Mouse (Mus musculus) gastrocnemius, postnatal 14 days (tissue): Measurements from ENCODE around the gene Gm5294. TPM values are rescaled to one million over a fixed set of nuclear protein-coding genes. Genes with fewer than 3 reads are reported as not detected.

Experiments used
- DNase-seq: peaks from one replicate; pipeline ENCODE4 v3.0.0; 2021; ENCODE audit warnings: mixed read lengths
- intact Hi-C: fragments of 180-260 bp; cut with DNase I; formaldehyde crosslinking; loops from one replicate; pipeline ENCODE4 v1.15.1; 2025; ENCODE audit warnings: low total_unique reads
- long read RNA-seq, 2 experiments: library from polyadenylated mRNA; stranded (forward); transcript quantifications; one replicate each; pipeline ENCODE4 v2.0.0; 2021
- total RNA-seq, 2 experiments: library from RNA; stranded (reverse); gene quantifications; 2 replicates each; pipeline ENCODE4 v1.2.3; 2021

Gm5294 gene
- not detected for total RNA-seq
- long read RNA-seq, experiment 1 = 0 reads
- long read RNA-seq, experiment 2 = 0 reads

DNA sequence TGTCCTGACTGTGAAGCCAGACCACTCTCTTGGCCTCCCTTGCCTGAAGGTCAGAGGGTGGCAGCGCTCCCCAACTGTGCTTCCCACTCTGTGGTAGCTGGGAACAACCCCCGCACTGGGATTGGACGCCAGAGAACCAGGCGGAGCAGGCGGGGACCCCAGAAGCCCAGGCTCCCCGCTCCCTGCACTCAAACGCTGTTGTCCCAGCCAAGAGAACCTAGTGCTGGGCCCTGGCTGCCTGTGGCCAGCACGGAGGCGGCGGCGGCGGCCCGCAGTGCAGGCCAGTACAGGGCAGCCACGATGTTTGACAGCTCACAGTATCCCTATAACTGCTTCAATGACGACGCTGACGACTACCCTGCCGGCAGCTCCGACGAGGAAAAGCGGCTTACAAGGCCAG lies at the start of gene Gm5294:
Gene Gm5294 (plus strand): TSS at position 301 of the 400 bp plus-strand sequence.
- DNase-seq = no peak
- intact Hi-C loops = no loop called here

DNA sequence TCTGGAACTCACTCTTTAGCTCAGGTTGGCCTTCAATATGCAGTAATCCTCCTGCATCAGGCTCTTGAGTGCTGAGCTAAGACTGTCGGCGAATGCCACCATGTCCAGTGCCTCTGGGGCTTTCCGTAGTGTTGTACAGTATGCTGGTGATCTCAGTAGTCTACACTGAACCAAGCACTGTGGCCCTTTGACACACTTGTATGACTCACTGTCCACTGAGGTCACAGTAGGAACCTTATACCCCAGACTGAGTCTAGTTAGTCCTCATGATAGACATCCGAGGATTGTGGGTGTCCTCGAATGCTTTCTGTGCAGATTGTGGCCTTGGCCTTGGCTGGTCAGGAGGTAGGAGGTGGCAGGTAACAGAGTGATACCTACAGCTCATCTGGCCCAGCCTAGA lies 44.8 kb upstream of the Gm5294 start:
- intact Hi-C loops = no loop called here

DNA sequence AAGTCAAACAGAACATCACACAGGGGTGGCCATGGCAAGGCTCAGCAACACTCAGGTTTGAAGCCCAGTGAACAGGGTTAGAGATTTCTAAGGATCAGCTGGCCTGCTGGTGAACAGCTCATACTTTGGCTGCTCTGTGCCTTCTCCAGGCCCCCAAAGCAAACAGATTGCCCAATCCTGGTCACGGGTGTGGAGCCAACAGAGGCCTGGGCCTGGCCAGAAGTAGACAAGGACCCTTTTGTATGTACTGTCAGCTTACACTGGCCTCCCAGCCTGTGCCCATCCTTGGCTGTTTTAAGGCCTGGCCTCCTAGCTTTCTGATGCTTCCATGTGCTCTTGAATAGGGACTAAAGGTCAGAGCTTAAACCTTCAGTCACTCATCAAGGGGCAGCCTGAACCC lies 43.5 kb upstream of the Gm5294 start:
- intact Hi-C loops = no loop called here
- peak; percentile 29 for DNase-seq

More for the DNA sequence above, 44.8 kb upstream of the Gm5294 start:
- DNase-seq = no peak

DNA sequence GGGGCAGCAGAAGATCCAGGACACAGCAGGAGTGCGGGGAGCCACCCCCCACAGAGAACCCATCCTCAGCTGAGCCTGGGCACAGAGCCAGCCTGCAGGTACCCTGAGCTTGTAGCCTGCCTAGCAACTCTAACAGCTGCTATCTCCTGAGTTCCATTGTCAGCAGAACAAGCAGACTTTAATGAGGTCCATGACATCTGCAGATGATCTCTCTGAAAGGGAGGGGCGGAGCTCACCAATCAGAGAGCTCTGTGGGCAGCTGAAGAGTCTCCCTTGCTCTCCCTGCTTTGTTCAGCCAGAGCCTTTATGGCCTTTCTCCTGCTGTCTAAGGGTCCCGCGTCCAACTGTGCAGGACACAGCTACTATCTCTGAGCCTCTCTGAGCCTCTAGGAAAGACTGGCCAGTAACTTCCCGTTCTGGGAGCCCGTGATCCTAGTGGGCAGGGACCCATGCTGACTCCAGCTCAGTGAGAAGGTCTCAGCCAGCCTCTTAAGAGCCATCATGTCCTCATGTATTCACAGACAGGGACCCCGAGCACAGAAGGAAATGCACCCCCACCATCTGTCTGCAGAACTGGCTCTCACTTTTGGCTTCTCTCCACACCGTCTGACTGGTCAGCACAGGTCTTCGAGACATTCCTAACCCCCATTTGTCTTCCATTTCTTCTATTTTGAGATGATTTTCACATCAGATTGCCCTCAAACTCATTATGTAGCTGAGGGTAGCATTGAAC lies 41.0 kb upstream of the Gm5294 start:
- intact Hi-C loops = no loop called here
- DNase-seq = no peak

DNA sequence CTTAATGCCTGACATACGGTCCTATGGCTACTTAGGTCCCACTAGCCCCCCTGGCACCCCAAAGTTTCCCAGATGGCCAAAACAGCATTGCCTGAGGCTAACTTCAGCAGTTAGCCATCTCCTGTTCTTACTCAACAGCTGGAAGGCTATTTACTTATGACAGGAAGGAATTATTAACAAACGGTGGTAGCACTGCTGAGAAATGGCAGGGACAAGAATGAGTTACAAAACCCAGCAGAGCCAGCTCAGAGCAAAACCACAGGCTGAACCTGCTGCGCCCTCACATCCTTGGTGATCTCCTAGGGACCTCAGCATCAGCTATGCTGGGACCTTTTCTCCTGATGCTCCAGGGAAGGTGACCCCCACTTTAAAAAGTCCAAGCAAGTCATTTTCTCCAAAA lies 40.2 kb upstream of the Gm5294 start:
- intact Hi-C loops = no loop called here
- DNase-seq = no peak

DNA sequence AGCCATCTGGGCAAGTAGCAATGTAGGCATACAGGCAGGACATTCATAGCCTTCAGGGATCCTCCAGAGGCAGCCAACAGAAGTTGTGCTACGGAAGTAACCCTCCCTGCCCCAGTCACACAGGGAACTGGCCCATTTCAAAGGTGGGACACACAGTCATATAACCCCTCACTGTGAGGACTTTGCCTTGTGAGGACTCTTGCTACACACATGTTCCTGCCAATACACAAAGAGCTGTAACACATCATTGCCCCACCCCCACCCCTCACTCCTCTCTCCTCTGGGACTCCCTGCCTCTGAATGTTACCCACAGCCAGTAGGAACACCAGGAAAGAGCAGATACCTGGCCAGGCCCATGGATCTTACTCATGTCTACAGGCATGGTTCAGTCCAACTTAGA lies 37.2 kb upstream of the Gm5294 start:
- intact Hi-C loops = no loop called here
- DNase-seq = no peak

DNA sequence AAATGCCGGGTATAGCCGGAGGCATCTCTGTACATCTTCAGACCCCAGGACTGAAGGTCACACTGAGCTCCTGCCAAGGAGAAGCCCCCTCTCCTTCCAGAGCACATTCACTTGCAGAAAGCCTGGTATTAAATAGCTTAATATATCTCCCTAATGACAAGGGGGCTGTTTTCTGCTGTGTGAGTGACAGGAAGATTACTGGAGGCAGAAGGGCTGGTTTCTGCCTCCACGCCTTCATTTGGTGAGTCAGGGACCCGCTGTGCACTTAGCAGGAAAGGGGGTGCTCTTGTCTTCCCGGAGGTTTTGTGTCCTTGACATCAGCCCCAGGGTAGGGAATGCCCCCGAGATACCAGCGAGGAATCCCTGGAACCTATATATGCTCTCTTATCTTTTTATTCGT lies 36.7 kb upstream of the Gm5294 start:
- intact Hi-C loops = no loop called here
- no peak for DNase-seq

DNA sequence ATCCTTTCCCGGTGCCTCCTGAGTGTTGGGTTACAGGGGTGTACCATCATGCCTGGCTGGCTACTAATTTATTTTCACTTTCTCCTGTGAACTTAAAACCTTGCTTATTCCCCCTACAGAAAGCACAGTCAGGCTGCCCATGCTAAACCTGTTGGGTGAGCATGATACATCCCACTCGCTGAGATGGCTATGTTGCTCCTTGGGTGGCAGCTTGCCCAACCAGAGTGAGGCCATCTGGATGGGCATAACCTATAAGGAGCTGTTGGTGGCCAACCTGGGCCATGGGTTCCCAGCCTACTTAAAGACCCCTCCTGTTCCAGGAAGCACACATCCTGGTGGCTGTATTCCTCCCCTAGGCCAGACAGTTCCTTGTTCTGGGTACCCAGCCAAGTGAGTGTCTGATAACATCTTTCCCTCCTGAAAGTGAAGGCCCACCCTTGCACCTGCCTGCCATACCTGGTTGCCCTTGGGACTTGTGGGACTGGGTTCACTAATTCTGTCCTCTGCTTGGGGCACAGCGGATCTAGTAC lies 33.8 kb upstream of the Gm5294 start:
- intact Hi-C loops = no loop called here
- no peak for DNase-seq

DNA sequence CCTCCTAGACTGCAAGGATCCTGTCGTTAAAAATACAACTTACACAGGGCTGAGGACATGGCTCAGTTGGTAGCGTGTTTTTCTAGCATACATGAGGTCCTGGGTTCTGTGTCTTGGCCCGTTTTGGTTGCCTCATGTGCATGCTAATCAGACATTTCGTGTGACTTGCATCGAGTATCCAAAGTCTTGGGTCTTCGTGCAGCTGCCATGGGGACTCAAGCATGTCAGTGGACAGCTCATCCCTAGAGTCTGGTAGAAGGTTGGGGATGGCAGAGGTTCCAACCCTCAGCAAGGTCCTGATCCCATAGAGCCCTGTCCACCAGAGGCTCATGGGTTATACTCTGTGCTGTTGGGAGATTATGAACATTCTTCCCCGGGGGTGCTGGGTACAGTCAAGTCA lies 32.2 kb upstream of the Gm5294 start:
- DNase-seq = no peak
- intact Hi-C loops = no loop called here

DNA sequence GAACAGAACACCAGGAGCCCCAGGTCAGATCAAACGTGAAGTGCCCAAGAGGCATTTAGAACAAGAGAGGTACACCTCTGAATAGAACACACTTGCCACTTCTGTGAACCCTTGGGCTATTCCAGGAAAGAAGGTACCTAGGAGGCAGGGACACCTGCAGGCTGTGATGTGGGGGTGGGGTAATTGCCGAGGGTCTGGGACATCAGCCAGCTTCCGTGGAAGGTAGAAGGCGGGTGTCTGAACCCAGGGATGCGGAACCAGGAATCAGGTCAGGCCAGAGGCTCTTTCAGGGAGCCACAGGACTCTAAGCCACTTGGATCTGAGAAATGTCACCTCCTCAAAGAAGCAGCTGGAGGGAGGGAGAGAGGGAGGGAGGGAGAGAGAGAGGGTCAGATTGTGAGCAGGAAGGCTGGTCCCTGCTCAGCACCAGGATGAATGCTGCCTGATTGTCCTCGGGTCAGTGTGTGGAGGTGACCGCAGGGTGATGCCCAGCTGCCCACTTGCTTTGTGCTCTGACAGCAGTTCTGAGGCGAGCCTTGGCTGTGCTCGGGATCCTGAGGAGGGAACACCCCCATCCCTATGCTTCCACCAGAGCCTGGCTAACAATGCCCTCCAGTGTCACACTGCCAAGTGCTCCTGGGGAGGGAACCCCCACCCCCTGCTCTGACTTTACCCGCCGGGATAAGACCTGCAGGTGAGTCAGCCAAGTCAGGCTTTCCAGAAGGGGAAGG lies 31.2 kb upstream of the Gm5294 start:
- peak; percentile 21 for DNase-seq
- intact Hi-C loops = no loop called here

DNA sequence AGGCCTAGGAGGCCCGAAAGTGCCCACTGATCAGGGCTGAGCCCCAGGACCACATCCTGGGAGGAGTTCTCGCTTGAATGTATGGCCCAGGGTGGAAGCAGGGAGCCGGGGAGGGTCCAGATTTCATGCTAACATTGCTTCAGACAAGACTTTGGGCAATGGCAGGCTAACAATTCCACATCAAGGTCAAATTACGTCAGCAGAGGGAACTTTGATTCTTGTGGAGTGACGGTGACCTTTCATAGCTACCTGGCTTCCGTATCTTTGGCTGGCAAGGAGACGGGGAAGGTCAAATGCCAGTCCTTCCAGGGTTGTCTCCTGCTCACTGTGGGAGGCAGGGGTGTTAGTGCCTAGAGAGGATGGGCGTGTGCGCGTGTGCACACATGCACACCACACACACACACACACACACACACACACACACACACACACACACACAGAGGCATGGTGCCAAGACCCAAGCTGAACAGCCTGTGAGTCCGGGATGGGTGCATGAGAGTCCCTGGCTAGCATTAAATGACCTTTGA lies 28.9 kb upstream of the Gm5294 start:
- intact Hi-C loops = no loop called here
- no peak for DNase-seq

DNA sequence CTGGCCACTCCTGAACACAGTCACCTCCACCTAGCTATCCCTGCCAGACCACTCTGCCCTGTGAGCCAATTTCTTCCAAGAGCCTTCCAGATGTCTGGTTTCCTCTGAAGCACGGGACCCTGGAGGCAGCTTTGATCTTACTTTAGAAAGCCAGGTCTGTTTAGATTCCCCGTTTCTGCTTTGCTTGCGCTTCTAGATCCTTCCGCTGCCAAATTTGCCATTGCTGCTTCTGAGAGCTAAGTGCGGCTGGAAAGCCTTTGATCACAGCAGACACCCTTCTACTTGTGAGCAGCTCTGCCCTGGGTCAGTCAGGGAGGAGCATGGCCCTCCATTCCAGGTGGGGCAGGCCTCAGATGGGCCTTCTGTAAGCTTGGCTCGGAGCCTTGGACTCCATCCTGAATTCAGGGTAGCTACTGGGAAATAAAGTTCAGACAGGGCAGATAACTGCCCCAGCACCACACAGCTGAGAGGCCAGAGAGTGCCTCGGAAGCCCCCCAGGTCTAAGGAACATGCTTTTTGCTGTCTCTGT lies 18.2 kb upstream of the Gm5294 start:
- no peak for DNase-seq
- intact Hi-C loops = no loop called here

DNA sequence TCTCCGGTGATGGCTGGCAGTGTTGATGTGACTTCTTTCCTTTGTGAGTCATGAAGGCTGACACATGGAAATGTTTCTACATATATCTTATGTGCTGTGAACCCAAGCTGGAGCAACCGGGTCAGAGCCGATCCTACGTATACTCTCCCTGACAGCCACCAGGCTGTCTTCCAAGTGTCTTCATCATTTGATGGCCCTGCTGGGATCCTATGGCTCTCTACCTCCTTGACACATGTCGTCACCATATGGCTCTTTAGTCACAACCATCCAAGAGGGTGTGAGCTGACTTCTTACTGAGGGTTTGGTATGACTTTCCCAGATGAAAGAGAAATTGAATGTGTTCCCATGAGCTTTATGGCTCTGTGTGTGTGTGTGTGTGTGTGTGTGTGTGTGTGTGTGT lies 15.6 kb upstream of the Gm5294 start:
- intact Hi-C loops = no loop called here
- no peak for DNase-seq

DNA sequence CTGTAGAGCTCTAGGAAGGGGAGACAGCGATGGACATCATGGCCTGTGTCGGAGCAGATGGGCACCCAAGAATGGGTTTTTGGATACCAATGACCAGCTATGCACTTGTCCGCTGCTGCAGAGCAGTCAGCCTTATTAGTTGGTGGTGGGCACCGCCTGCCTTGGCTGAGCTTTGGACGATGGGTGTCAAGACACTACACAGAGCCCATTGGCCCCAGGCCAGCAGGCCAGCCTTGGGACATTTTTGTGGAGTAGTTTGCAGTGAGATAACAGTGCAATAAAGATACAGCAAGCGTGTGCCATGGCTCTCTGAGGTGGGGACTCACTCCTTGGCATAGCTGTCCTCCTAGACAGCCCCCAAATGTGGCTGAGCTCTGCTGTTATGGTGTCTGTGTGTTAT lies 10.1 kb upstream of the Gm5294 start:
- DNase-seq = no peak

DNA sequence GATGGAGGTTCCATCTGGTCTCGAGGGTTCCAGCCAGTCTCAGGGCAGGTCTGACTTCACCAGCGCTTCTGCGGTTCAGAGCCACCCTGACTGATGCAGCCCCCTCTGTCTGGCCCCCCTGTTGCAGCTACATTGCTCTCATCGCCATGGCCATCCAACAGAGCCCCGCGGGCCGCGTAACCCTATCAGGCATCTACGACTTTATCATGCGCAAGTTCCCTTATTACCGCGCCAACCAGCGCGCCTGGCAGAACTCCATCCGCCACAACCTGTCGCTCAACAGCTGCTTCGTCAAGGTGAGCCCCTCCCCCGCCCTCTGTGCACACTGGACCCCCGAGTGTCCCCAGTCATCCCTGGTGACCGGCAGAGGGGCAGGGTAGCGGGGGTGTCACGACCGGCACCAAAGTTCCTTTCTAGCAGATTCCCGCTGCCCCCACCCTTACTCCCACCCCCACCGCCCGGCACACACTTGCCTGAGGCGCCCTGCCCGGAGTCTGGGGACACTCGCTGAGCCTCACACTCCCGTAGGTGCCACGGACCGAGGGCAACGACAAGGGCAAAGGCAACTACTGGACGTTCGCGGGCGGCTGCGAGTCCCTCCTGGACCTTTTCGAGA lies 945 bp downstream of the Gm5294 start:
- intact Hi-C loops = no loop called here

More for the DNA sequence above, 10.1 kb upstream of the Gm5294 start:
- intact Hi-C loops = no loop called here

DNA sequence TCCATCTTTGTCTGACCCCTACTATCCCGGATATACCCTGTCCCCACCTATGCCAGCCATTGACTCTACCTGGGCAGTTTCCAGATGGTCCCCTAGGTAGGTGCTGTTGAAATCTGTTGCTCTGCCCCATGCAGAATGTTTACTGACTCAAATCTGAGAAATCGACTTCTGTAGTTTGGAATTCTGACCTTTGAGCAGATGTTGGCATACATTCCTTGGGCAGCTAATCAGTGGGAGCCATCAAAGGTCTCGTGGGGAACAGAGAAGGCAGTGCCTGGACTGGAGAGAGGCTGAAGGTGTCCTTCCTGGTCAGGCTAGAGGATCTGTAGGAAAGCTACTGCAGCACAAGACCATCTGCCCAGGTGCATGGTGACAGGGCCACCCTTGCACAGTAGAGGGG lies 5.2 kb downstream of the Gm5294 start:
- DNase-seq = no peak
- intact Hi-C loops = no loop called here

More for the DNA sequence above, 945 bp downstream of the Gm5294 start:
- DNase-seq = no peak

DNA sequence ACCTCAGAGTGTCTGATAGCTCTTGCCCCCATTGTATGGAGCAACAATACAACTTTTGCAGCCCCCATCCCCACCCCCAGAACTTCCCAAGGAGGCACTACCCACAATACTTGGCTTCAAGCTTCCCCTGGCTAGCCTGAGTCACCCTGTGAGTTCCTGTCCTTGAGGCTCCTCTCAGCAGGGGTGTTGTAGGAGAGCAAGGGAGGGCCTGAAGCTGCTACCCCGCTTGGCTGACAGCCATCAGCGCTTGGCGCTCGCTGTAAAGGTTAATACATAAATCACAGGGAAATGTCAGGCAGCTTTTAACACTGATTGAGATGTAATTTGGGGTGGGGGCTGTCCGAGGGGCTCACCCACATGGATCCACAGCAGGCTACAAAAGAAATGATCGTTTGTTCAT lies 13.5 kb downstream of the Gm5294 start:
- intact Hi-C loops = no loop called here
- DNase-seq = no peak

DNA sequence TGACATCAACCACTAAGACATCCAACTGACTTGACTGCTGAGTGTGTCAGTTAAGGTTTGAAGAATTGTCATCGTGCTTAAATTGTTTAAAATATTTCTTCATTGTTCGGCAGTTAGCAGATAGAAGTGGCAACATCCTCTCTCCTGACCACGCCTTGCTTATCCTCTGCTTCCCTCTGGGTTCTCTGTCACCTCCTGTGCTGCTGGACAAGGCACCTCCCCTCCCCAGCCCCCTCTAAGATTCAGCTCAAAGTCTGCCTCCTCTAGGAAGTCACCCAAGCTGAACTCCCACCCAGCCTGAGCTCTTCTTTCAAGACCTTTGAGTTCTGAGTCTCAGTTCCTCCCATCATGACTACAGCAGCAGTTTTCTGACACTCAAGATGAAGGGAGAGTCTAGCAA lies 15.0 kb downstream of the Gm5294 start:
- intact Hi-C loops = no loop called here
- DNase-seq = no peak

DNA sequence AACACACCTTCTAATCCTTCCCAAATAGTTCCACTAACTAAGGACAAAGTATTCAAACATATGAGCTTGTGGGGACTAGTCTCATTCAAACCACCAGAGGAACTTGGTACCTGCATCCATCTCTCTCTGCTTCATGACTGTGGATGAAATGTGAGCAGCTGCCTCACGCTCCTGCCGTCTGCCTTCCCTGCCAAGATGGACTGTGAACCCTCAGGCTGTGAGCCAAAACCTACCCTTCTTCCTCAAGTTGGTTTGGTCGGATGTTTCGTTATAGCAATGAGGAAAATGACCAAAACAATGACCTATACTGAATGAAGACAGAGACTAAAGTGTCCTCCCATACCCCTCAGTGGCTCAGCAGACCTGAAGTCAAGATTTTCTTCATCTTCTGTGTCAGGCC lies 21.1 kb downstream of the Gm5294 start:
- intact Hi-C loops = no loop called here
- DNase-seq = no peak

DNA sequence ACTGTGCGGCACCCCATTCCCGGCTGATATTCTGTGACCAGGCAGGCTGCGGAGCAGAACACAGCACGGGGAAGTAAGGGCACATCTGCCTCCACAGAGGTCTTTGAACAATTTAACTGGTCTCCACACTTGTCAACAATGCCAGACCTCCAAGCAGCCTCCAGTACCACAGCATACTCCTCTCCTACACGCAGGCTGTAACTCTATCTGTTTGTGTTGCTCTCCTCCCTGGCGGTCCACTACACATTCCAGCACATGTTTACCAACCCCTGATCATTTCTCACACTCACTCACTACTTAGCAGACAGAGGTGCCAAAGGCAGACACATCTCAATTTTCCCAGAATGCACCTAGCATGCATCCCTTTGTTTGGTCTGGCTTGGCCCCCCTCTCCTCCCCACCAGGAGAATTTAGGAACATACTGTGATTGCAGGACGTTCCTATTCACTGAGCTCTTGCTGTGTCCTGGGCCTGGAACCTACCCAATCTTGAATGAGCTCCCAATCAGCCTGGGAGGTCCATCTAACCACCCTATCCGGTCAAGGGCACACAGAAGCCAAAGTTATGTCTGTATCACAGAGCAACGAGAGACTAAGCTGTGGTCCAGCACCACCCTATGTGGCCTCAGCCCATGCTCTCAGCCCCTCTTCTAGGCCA lies 23.4 kb downstream of the Gm5294 start:
- intact Hi-C loops = no loop called here
- no peak for DNase-seq
